Mouse (Mus musculus) liver (tissue): ENCODE results near the gene Lancl3.
"Not testable (repeated sequence)": the region's sequence is repeated elsewhere in the genome, so short reads cannot be mapped to it uniquely, and the experiment has no call there.

ENCODE experiments used
- DNase-seq: peaks from one replicate; pipeline ENCODE4 v3.0.0-alpha.2; 2020; ENCODE audit warnings: mixed read lengths

The Lancl3 gene

GRCm38 (mm10) chrX:9271112-9271511 is 71.4 kb downstream of the Lancl3 start:
- DNase-seq: no peak

- DNase-seq: no peak
Observed at GRCm38 (mm10) chrX:9271947-9272459, 72.3 kb downstream of the Lancl3 start.

GRCm38 (mm10) chrX:9272460-9273361 is 73.0 kb downstream of the Lancl3 start, which contains the start of gene Xk:
TSS of gene Xk (plus strand) at chrX:9272756.
- DNase-seq: peak; percentile 86

- DNase-seq: no peak
Observed at GRCm38 (mm10) chrX:9273377-9274002, 73.8 kb downstream of the Lancl3 start.

- peak; percentile 58 for DNase-seq
Observed at GRCm38 (mm10) chrX:9274321-9274720, 74.6 kb downstream of the Lancl3 start.

- not testable (repeated sequence) for DNase-seq
Observed at GRCm38 (mm10) chrX:9283464-9283863, 83.8 kb downstream of the Lancl3 start, which contains the start of gene H2al1m. TSS of gene H2al1m (plus strand) at chrX:9283764.

- peak; percentile 31 for DNase-seq
Observed at GRCm38 (mm10) chrX:9293140-9293829, 93.6 kb downstream of the Lancl3 start.

GRCm38 (mm10) chrX:9298413-9298864 is 98.7 kb downstream of the Lancl3 start:
- peak; percentile 65 for DNase-seq

- DNase-seq: no peak
Observed at GRCm38 (mm10) chrX:9302791-9303190, 103.1 kb downstream of the Lancl3 start.

- DNase-seq: no peak
Observed at GRCm38 (mm10) chrX:9303455-9303854, 103.8 kb downstream of the Lancl3 start.

GRCm38 (mm10) chrX:9316457-9316856 is 116.8 kb downstream of the Lancl3 start:
- not testable (repeated sequence) for DNase-seq
